Mouse (Mus musculus) heart, postnatal 25 days (tissue): ENCODE measurements around the gene Med13. TPM values are rescaled to one million over a fixed set of nuclear protein-coding genes. Genes with fewer than 3 reads are reported as not detected.
"Not testable (repeated sequence)": the region's sequence is repeated elsewhere in the genome, so short reads cannot be mapped to it uniquely, and the experiment has no call there.

Source experiments
- DNase-seq: peaks from one replicate; pipeline ENCODE4 v3.0.0; 2022; ENCODE audit warnings: low spot score
- intact Hi-C: fragments of 180-260 bp; cut with DNase I; formaldehyde crosslinking; loops from one replicate; pipeline ENCODE4 v1.15.1; 2025
- total RNA-seq, 2 experiments: library from RNA; stranded (reverse); gene quantifications; 2 replicates each; pipeline ENCODE4 v1.2.3; 2021

The Med13 gene
- total RNA-seq, 2 experiments from 2014 or later, result 33.4 to 44.7 TPM

- no peak for DNase-seq
- intact Hi-C loops, result no loop called here
These were observed 23.3 kb upstream of the Med13 start for GRCm38 (mm10) chr11:86380521-86381238.

DNA sequence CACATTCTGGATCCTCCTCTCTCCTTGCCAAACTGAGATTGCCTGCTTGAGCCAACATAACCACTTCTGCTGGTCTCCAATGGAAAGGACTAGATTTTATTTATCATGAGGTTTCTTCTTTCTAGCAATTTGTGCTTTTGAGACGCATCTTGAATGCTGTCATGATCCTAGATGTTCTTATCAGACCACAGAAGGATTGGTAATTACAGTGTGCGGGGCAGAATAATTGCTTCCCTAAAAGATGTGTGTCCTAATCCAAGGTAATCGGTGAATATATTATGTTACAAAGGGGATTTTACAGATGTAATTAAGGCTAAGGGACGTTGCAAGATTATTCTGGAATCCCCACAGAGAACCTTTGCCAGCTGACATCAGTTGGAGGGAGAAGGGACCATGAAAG, 21.6 kb upstream of the Med13 start:
- no peak for DNase-seq
- intact Hi-C loops, result no loop called here

DNA sequence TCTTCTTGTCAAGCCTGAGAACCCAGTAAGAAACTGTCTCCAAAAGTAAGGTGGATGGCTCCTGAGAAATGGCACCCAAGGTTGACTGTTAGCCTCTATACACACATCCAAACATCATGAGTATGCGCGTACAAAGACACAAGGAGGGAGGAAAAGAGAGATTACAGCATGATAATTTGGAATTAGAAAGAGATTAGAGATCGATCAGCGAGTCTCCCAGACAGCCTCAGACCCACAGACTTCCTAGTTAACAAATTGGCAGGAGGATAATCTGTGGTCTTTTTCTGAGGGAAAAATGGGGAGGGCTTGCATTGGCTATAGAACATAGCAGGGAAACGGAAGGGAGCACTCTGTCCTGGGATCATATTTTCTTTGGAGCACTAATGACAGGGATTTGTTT, 20.4 kb upstream of the Med13 start:
- DNase-seq, result no peak
- intact Hi-C loops, result no loop called here

- intact Hi-C loops, result no loop called here
- DNase-seq, result no peak
These were observed 19.3 kb upstream of the Med13 start for GRCm38 (mm10) chr11:86376707-86377106.

- intact Hi-C loops, result no loop called here
- DNase-seq, result no peak
These were observed 17.7 kb upstream of the Med13 start for GRCm38 (mm10) chr11:86375086-86375485.

- no peak for DNase-seq
- intact Hi-C loops, result no loop called here
These were observed 13.9 kb upstream of the Med13 start for GRCm38 (mm10) chr11:86371266-86371665.

DNA sequence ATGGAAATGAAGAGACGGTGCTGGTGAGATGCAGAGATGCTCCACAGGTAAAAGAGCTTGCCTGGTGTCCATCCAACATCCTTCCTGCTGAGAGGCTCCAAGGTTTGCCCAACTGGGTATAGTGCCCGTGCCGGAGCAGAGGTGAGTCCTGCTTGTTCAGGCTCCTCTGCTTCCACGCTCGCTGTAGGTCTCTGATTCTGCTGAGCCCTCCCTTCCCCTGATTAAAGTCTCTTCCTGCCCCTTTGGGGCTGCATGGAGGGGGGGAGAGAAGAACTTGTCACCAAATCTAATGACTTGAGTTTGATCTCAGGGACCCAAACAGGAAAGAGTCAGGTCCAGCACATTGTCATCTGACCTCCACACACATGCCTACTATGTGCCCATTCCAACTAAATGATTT, 12.5 kb upstream of the Med13 start:
- intact Hi-C loops, result no loop called here
- DNase-seq, result no peak

GRCm38 (mm10) chr11:86369003-86369402, 11.6 kb upstream of the Med13 start:
- intact Hi-C loops, result no loop called here
- no peak for DNase-seq

GRCm38 (mm10) chr11:86364709-86365452, 7.5 kb upstream of the Med13 start:
- no peak for DNase-seq
- intact Hi-C loops, result no loop called here

DNA sequence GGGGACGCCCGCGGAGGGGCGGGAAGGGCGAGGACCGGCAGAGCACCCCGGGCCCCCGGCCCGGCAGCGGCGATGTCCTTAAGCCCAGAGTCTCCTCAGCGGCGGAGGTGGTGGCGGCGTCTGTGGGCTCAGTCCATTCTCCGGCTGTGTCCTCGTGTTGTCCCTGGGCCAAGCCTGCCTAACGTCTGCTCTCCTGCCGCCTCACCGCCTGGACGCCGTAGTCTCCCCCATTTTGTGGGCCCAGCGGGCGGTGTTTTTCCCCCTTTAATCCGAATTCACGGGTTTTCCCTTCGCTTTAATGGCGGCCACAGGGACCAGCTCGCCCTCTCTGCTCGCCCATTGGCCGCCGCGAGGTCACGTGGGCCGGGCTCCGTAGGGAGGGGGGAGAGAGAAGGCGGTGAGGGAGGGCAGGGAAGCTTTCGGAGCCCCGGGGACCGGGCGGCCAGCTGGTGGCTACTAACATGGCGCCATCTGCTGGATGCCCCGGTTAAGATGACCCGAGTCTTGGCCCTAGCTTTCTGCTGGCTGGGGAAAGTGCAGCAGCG, 654 bp upstream of the Med13 start:
- peak; percentile 98 for DNase-seq

GRCm38 (mm10) chr11:86356007-86356853, 1.2 kb downstream of the Med13 start:
- intact Hi-C loops, result loop anchor here (5.0 to 10.0 kb wide), 4 partner anchors 39 to 511 kb away; partner anchors contain the start of gene Ints2
- DNase-seq, result no peak

More for the DNA sequence above, 654 bp upstream of the Med13 start:
- intact Hi-C loops, result loop anchor here (5.0 to 10.0 kb wide), 4 partner anchors 41 to 513 kb away; partner anchors contain the start of gene Ints2

GRCm38 (mm10) chr11:86353586-86353985, 3.8 kb downstream of the Med13 start:
- DNase-seq, result no peak
- intact Hi-C loops, result loop anchor here (10.0 kb wide), 1 partner anchor 509 kb away; no protein-coding TSS in a partner anchor

- DNase-seq, result no peak
- intact Hi-C loops, result loop anchor here (10.0 kb wide), 1 partner anchor 507 kb away; no protein-coding TSS in a partner anchor
These were observed 5.6 kb downstream of the Med13 start for GRCm38 (mm10) chr11:86351766-86352315.

DNA sequence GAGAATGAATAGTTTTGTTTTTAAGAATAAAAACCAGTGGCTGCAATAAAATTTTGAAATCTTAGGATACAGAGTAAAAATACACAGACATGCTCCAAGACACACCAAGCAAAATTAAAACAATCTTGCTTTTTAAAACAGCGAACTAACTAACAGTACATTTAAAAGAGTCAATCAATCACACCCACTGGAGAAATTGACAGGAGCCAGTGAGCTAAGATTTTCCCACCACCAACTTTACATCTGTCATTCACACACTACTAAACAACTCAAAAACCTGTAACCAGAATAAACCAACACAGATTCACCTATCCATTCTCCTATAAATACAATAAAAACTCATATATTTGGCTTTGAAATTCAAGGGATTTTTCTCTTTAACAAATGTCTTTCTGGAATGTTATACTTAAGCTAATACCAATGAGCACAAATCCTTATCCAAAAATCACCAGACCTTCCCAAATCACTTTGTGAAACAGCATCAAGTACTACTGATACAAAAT, 6.7 kb downstream of the Med13 start:
- intact Hi-C loops, result loop anchor here (10.0 kb wide), 1 partner anchor 506 kb away; no protein-coding TSS in a partner anchor
- no peak for DNase-seq

- no peak for DNase-seq
- intact Hi-C loops, result no loop called here
These were observed 8.1 kb downstream of the Med13 start for GRCm38 (mm10) chr11:86349325-86349724.

DNA sequence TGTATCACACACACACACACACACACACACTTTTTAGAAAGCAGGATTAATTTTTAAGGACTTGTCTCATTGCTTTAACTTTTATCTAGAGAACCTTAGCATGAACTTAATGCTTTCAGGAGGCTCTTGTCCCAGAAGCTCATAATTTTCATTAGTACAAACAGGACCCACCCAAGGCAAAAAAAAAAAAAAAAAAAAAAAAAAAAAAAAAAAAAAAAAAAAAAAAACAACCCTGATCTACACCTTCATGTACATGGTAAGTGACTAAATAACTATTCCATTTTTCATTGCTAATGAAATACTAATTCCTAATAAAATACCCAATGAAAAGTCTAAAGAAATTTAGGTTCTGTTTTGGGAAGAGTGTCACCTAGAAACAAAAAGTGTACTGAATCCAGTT, 8.5 kb downstream of the Med13 start:
- intact Hi-C loops, result no loop called here
- no peak for DNase-seq

GRCm38 (mm10) chr11:86347387-86348122, 9.8 kb downstream of the Med13 start:
- intact Hi-C loops, result no loop called here
- DNase-seq, result no peak

DNA sequence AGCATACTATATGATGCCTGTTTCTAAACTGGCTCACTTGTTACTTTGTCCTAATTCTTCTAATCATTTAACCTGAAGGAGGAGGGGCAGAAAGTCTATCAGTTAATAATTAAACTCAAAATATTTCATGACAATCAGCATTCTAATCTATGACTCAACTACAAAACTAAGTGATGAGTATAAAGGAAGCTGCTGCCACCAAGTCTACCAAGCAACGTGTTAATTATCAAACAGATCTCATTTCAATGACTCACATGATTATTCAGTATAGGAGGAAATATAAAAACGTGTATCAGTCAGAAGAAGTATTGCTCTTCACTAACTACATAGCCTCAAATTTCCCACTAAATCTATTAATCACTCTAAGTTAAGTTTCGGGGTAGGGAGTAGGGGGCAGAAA, 10.9 kb downstream of the Med13 start:
- DNase-seq, result no peak
- intact Hi-C loops, result no loop called here

DNA sequence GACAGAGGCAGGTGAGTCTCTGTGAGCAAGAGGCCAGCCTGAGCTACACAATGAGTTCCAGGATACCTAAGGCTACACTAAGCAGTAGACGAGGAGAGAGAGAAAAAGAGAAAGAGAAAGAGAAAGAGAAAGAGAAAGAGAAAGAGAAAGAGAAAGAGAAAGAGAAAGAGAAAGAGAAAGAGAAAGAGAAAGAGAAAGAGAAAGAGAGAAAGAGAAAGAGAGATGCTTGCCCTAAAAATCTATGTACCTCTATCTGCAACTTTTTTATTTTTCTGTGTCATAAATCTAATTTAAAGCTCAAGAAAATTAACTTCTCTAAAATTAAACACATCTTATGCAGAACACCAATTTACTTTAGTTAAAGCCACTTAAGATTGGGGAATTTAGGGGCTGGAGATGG, 12.5 kb downstream of the Med13 start:
- intact Hi-C loops, DNase-seq: not testable (repeated sequence)
